Mouse (Mus musculus): ENCODE measurements around the gene Kcnab2.

DNA sequence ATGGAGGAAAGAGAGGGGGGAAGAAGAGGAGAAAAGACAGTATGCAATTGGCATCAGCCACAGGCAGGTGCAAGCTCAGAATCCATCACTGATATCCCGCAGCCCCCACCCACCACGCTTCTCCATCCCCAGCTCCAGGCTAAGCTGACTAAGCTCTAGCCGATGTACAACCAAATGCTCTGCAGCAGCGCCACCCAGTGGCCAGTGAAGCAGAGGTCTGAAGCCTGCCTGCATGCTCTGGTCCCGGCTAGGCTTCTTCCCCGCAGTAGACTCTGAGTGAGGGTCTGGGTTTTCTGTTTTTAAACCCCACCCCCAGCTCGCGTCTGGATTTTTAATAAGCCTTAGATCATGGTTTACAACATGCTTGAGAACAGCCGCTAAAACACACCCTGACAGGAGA is 42.8 kb downstream of the Kcnab2 start:
- no peak for TF ChIP-seq POLR2A (IDR thresholded peaks at IDR 0.05; ENCODE audit: insufficient read depth, low read depth, low read length)
- peak; percentile 80 for TF ChIP-seq CTCF (IDR thresholded peaks at IDR 0.05; ENCODE audit: insufficient read depth, low read depth, low read length)
